Mouse (Mus musculus) neutrophil, adult 59 days (primary cell): Measurements from ENCODE around the gene Gm20916. TPM values are rescaled to one million over a fixed set of nuclear protein-coding genes. Genes with fewer than 3 reads are reported as not detected.

ENCODE experiments used
- total RNA-seq, 2 experiments: library from RNA; stranded (reverse); gene quantifications; 1 replicate in 1 of 2; 2 replicates in 1 of 2; pipeline ENCODE4 v1.2.4; 2023

Gene Gm20916
- total RNA-seq = not detected

GRCm38 (mm10) chrY:79319265-79319664, at the start of gene Gm20916:
Gm20916 (plus strand) TSS chrY:79319565.

Other genes with a start within 250 kb of the Gm20916 start
- not detected for gene Gm20917, start 168.4 kb upstream of the Gm20916 start, total RNA-seq